Mouse (Mus musculus): ENCODE results near the gene Doxl2. TPM values are rescaled to one million over a fixed set of nuclear protein-coding genes. Genes with fewer than 3 reads are reported as not detected.

Doxl2 gene
- polyA plus RNA-seq, 1 experiment from 2014 or later, result not detected

- 30% methylated on average over 7 of the region's 7 CpGs for WGBS
- H3K4me3 ChIP-seq (ENCODE audit: control insufficient read depth in 1 of 2, insufficient read depth in 1 of 2, low read depth in 1 of 2, low read length in 2 of 2), result no peak overlapping the region
- ATAC-seq (ENCODE audit: insufficient number of reproducible peaks, insufficient read depth, low FRiP score, low read depth), result no peak
- H3K4me1 ChIP-seq (ENCODE audit: control insufficient read depth in 2 of 2, insufficient read depth in 2 of 2, low read length in 2 of 2), result peaks cover 3 to 6% of the 10 kb centered on the region in 2 experiments; a peak in 2 of 4 replicates
- no peaks in the 10 kb centered on the region for H3K36me3 ChIP-seq (ENCODE audit: control insufficient read depth, insufficient read depth, low read length)
- H3K9me3 ChIP-seq (ENCODE audit: control insufficient read depth, low read length), result peaks cover 4% of the 10 kb centered on the region; the same call in 1 of the 2 replicates
- H3K4me2 ChIP-seq (ENCODE audit: low read length), result peak overlapping the region; percentile 70
- no peak overlapping the region for H3K27ac ChIP-seq (replicated peaks in 1 of 2; ENCODE audit: control insufficient read depth in 1 of 2, insufficient read depth in 1 of 2, low read depth in 2 of 2, low read length in 2 of 2)
- H3K27me3 ChIP-seq (ENCODE audit: control insufficient read depth, insufficient read depth, low read length), result no peaks in the 10 kb centered on the region
- H3K9ac ChIP-seq (ENCODE audit: low read length), result no peak overlapping the region
These were observed 34.4 kb downstream of the Doxl2 start for GRCm38 (mm10) chr6:49009161-49009555.

GRCm38 (mm10) chr6:49009665-49010064 is 34.9 kb downstream of the Doxl2 start:
- no peaks in the 10 kb centered on the region for H3K36me3 ChIP-seq (ENCODE audit: control insufficient read depth, insufficient read depth, low read length)
- WGBS, result 69% methylated on average over 1 of the region's 1 CpGs
- H3K27me3 ChIP-seq (ENCODE audit: control insufficient read depth, insufficient read depth, low read length), result no peaks in the 10 kb centered on the region
- H3K4me2 ChIP-seq (ENCODE audit: low read length), result no peak overlapping the region
- H3K4me3 ChIP-seq (ENCODE audit: control insufficient read depth in 1 of 2, insufficient read depth in 1 of 2, low read depth in 1 of 2, low read length in 2 of 2), result no peak overlapping the region
- H3K27ac ChIP-seq (replicated peaks in 1 of 2; ENCODE audit: control insufficient read depth in 1 of 2, insufficient read depth in 1 of 2, low read depth in 2 of 2, low read length in 2 of 2), result no peak overlapping the region
- peaks cover 3 to 6% of the 10 kb centered on the region in 2 experiments; a peak in 2 of 4 replicates for H3K4me1 ChIP-seq (ENCODE audit: control insufficient read depth in 2 of 2, insufficient read depth in 2 of 2, low read length in 2 of 2)
- H3K9me3 ChIP-seq (ENCODE audit: control insufficient read depth, low read length), result peaks cover 4% of the 10 kb centered on the region; the same call in 1 of the 2 replicates
- no peak for ATAC-seq (ENCODE audit: insufficient number of reproducible peaks, insufficient read depth, low FRiP score, low read depth)
- no peak overlapping the region for H3K9ac ChIP-seq (ENCODE audit: low read length)

GRCm38 (mm10) chr6:49011191-49011590 is 36.4 kb downstream of the Doxl2 start:
- Histone ChIP-seq H3K4me3 (ENCODE audit: control insufficient read depth in 1 of 2, insufficient read depth in 1 of 2, low read depth in 1 of 2, low read length in 2 of 2) (no peak overlapping the region), H3K4me2 (ENCODE audit: low read length) (no peak overlapping the region), H3K4me1 (ENCODE audit: control insufficient read depth in 2 of 2, insufficient read depth in 2 of 2, low read length in 2 of 2) (peaks cover 3 to 6% of the 10 kb centered on the region in 2 experiments; a peak in 2 of 4 replicates), H3K36me3 (ENCODE audit: control insufficient read depth, insufficient read depth, low read length) (no peaks in the 10 kb centered on the region), H3K27ac (replicated peaks in 1 of 2; ENCODE audit: control insufficient read depth in 1 of 2, insufficient read depth in 1 of 2, low read depth in 2 of 2, low read length in 2 of 2) (no peak overlapping the region), H3K27me3 (ENCODE audit: control insufficient read depth, insufficient read depth, low read length) (no peaks in the 10 kb centered on the region), H3K9ac (ENCODE audit: low read length) (no peak overlapping the region), H3K9me3 (ENCODE audit: control insufficient read depth, low read length) (peaks cover 4% of the 10 kb centered on the region; the same call in 1 of the 2 replicates)
- WGBS, result 78% methylated on average over 5 of the region's 5 CpGs
- no peak for ATAC-seq (ENCODE audit: insufficient number of reproducible peaks, insufficient read depth, low FRiP score, low read depth)

GRCm38 (mm10) chr6:49013023-49013422 is 38.3 kb downstream of the Doxl2 start:
- Histone ChIP-seq H3K4me3 (ENCODE audit: control insufficient read depth in 1 of 2, insufficient read depth in 1 of 2, low read depth in 1 of 2, low read length in 2 of 2) (no peak overlapping the region), H3K27me3 (ENCODE audit: control insufficient read depth, insufficient read depth, low read length) (no peaks in the 10 kb centered on the region), H3K4me1 (ENCODE audit: control insufficient read depth in 2 of 2, insufficient read depth in 2 of 2, low read length in 2 of 2) (peaks cover 5 to 6% of the 10 kb centered on the region in 2 experiments; a peak in 2 of 4 replicates), H3K36me3 (ENCODE audit: control insufficient read depth, insufficient read depth, low read length) (no peaks in the 10 kb centered on the region), H3K27ac (replicated peaks in 1 of 2; ENCODE audit: control insufficient read depth in 1 of 2, insufficient read depth in 1 of 2, low read depth in 2 of 2, low read length in 2 of 2) (no peak overlapping the region), H3K4me2 (ENCODE audit: low read length) (no peak overlapping the region), H3K9ac (ENCODE audit: low read length) (no peak overlapping the region), H3K9me3 (ENCODE audit: control insufficient read depth, low read length) (peaks cover 4% of the 10 kb centered on the region; the same call in 1 of the 2 replicates)
- ATAC-seq (ENCODE audit: insufficient number of reproducible peaks, insufficient read depth, low FRiP score, low read depth), result no peak
- WGBS, result 73% methylated on average over 4 of the region's 4 CpGs

- Histone ChIP-seq H3K4me3 (ENCODE audit: control insufficient read depth in 1 of 2, insufficient read depth in 1 of 2, low read depth in 1 of 2, low read length in 2 of 2) (no peak overlapping the region), H3K4me1 (ENCODE audit: control insufficient read depth in 2 of 2, insufficient read depth in 2 of 2, low read length in 2 of 2) (peaks cover 3% of the 10 kb centered on the region in 2 experiments; a peak in 2 of 4 replicates), H3K9ac (ENCODE audit: low read length) (no peak overlapping the region), H3K9me3 (ENCODE audit: control insufficient read depth, low read length) (peaks cover 4% of the 10 kb centered on the region; the same call in 1 of the 2 replicates), H3K27ac (replicated peaks in 1 of 2; ENCODE audit: control insufficient read depth in 1 of 2, insufficient read depth in 1 of 2, low read depth in 2 of 2, low read length in 2 of 2) (no peak overlapping the region), H3K4me2 (ENCODE audit: low read length) (no peak overlapping the region), H3K36me3 (ENCODE audit: control insufficient read depth, insufficient read depth, low read length) (no peaks in the 10 kb centered on the region), H3K27me3 (ENCODE audit: control insufficient read depth, insufficient read depth, low read length) (no peaks in the 10 kb centered on the region)
- WGBS, result 72% methylated on average over 3 of the region's 3 CpGs
- ATAC-seq (ENCODE audit: insufficient number of reproducible peaks, insufficient read depth, low FRiP score, low read depth), result no peak
These were observed 38.7 kb downstream of the Doxl2 start for GRCm38 (mm10) chr6:49013458-49013857.

- Histone ChIP-seq H3K9ac (ENCODE audit: low read length) (no peak overlapping the region), H3K4me1 (ENCODE audit: control insufficient read depth in 2 of 2, insufficient read depth in 2 of 2, low read length in 2 of 2) (peaks cover 0 to 2% of the 10 kb centered on the region in 2 experiments; a peak in 1 of 4 replicates), H3K27me3 (ENCODE audit: control insufficient read depth, insufficient read depth, low read length) (no peaks in the 10 kb centered on the region), H3K4me2 (ENCODE audit: low read length) (no peak overlapping the region; the same call in 1 of the 2 replicates), H3K27ac (replicated peaks in 1 of 2; ENCODE audit: control insufficient read depth in 1 of 2, insufficient read depth in 1 of 2, low read depth in 2 of 2, low read length in 2 of 2) (no peak overlapping the region), H3K4me3 (ENCODE audit: control insufficient read depth in 1 of 2, insufficient read depth in 1 of 2, low read depth in 1 of 2, low read length in 2 of 2) (no peak overlapping the region), H3K9me3 (ENCODE audit: control insufficient read depth, low read length) (no peaks in the 10 kb centered on the region), H3K36me3 (ENCODE audit: control insufficient read depth, insufficient read depth, low read length) (no peaks in the 10 kb centered on the region)
- WGBS, result 56% methylated on average over 12 of the region's 12 CpGs
- no peak for ATAC-seq (ENCODE audit: insufficient number of reproducible peaks, insufficient read depth, low FRiP score, low read depth)
These were observed 42.4 kb downstream of the Doxl2 start for GRCm38 (mm10) chr6:49017150-49017549.

GRCm38 (mm10) chr6:49019341-49019740 is 44.6 kb downstream of the Doxl2 start:
- Histone ChIP-seq H3K4me3 (ENCODE audit: control insufficient read depth in 1 of 2, insufficient read depth in 1 of 2, low read depth in 1 of 2, low read length in 2 of 2) (no peak overlapping the region), H3K27me3 (ENCODE audit: control insufficient read depth, insufficient read depth, low read length) (no peaks in the 10 kb centered on the region), H3K4me1 (ENCODE audit: control insufficient read depth in 2 of 2, insufficient read depth in 2 of 2, low read length in 2 of 2) (peaks cover 0 to 2% of the 10 kb centered on the region in 2 experiments; a peak in 1 of 4 replicates), H3K9ac (ENCODE audit: low read length) (no peak overlapping the region), H3K4me2 (ENCODE audit: low read length) (no peak overlapping the region), H3K36me3 (ENCODE audit: control insufficient read depth, insufficient read depth, low read length) (no peaks in the 10 kb centered on the region), H3K9me3 (ENCODE audit: control insufficient read depth, low read length) (no peaks in the 10 kb centered on the region), H3K27ac (replicated peaks in 1 of 2; ENCODE audit: control insufficient read depth in 1 of 2, insufficient read depth in 1 of 2, low read depth in 2 of 2, low read length in 2 of 2) (no peak overlapping the region)
- no peak for ATAC-seq (ENCODE audit: insufficient number of reproducible peaks, insufficient read depth, low FRiP score, low read depth)
- WGBS, result 94% methylated on average over 1 of the region's 1 CpGs

All from heart, embryonic 14.5 days (tissue).